Mouse (Mus musculus): ENCODE measurements around the gene Lilra5. TPM values are rescaled to one million over a fixed set of nuclear protein-coding genes. Genes with fewer than 3 reads are reported as not detected.
"Not testable (repeated sequence)": the region's sequence is repeated elsewhere in the genome, so short reads cannot be mapped to it uniquely, and the experiment has no call there.

Gene Lilra5
- 0.20 and 0.43 TPM in 2 replicates for polyA plus RNA-seq (2015; fragmentation: Nextera tagmentation; extraction: Ambion mirVana)

GRCm38 (mm10) chr7:4237454-4237853 lies at the start of gene Lilra5:
Gene Lilra5 (plus strand): TSS chr7:4237754.
- H3K27ac ChIP-seq = peak within 1 kb of the TSS; percentile 56; the same call in 1 of the 2 replicates
- 62% methylated on average over 7 of the region's 7 CpGs for WGBS (ENCODE audit: insufficient replicate concordance)
- no peak for DNase-seq

GRCm38 (mm10) chr7:4207126-4207525 lies 30.4 kb upstream of the Lilra5 start:
- Histone ChIP-seq H3K27ac (no peak overlapping the region), H3K27me3 (no peaks in the 10 kb centered on the region), H3K9me3 (replicated peaks) (no peaks in the 10 kb centered on the region), H3K4me1 (replicated peaks) (no peaks in the 10 kb centered on the region), H3K4me3 (replicated peaks) (no peak overlapping the region), H3K4me2 (no peak overlapping the region), H3K9ac (no peak overlapping the region), H3K36me3 (no peaks in the 10 kb centered on the region)
- ATAC-seq (ENCODE audit: low read depth) = no peak
- WGBS (ENCODE audit: insufficient replicate concordance) = 44% methylated on average over 1 of the region's 1 CpGs
- DNase-seq = no peak

More at GRCm38 (mm10) chr7:4237454-4237853, at the start of gene Lilra5:
- no peaks in the 10 kb centered on the region for H3K4me1 ChIP-seq (replicated peaks)
- H3K9me3 ChIP-seq (replicated peaks) = no peaks in the 10 kb centered on the region
- no peak within 1 kb of the TSS for H3K9ac ChIP-seq
- H3K27me3 ChIP-seq = no peaks in the 10 kb centered on the region
- H3K4me2 ChIP-seq = no peak within 1 kb of the TSS
- H3K36me3 ChIP-seq = no peaks in the 10 kb centered on the region
- H3K4me3 ChIP-seq (replicated peaks) = no peak within 1 kb of the TSS
- no peak for ATAC-seq (ENCODE audit: low read depth)

- Histone ChIP-seq H3K9me3 (replicated peaks) (no peaks in the 10 kb centered on the region), H3K27me3 (no peaks in the 10 kb centered on the region), H3K4me3 (replicated peaks) (no peak overlapping the region), H3K4me2 (no peak overlapping the region), H3K36me3 (no peaks in the 10 kb centered on the region), H3K9ac (no peak overlapping the region), H3K27ac (no peak overlapping the region), H3K4me1 (replicated peaks) (no peaks in the 10 kb centered on the region)
- DNase-seq = no peak
- WGBS (ENCODE audit: insufficient replicate concordance) = 28% methylated on average over 2 of the region's 2 CpGs
- ATAC-seq (ENCODE audit: low read depth) = no peak
Measured at GRCm38 (mm10) chr7:4208626-4209025, 28.9 kb upstream of the Lilra5 start.

GRCm38 (mm10) chr7:4213436-4213835 lies 24.1 kb upstream of the Lilra5 start:
- H3K4me1 ChIP-seq (replicated peaks); DNase-seq; H3K27me3 ChIP-seq; H3K4me3 ChIP-seq (replicated peaks); H3K9ac ChIP-seq; ATAC-seq (ENCODE audit: low read depth); H3K4me2 ChIP-seq; H3K27ac ChIP-seq; H3K36me3 ChIP-seq; H3K9me3 ChIP-seq (replicated peaks): not testable (repeated sequence)

- H3K4me1 ChIP-seq (replicated peaks) = no peaks in the 10 kb centered on the region
- no peak overlapping the region for H3K4me2 ChIP-seq
- H3K27ac ChIP-seq = no peak overlapping the region
- no peak for ATAC-seq (ENCODE audit: low read depth)
- DNase-seq = no peak
- H3K9me3 ChIP-seq (replicated peaks) = no peaks in the 10 kb centered on the region
- no peak overlapping the region for H3K9ac ChIP-seq
- no peaks in the 10 kb centered on the region for H3K27me3 ChIP-seq
- H3K4me3 ChIP-seq (replicated peaks) = no peak overlapping the region
- no peaks in the 10 kb centered on the region for H3K36me3 ChIP-seq
- 45% methylated on average over 2 of the region's 2 CpGs for WGBS (ENCODE audit: insufficient replicate concordance)
Measured at GRCm38 (mm10) chr7:4215396-4215795, 22.2 kb upstream of the Lilra5 start.

GRCm38 (mm10) chr7:4215805-4216204 lies 21.7 kb upstream of the Lilra5 start:
- Histone ChIP-seq H3K27me3 (no peaks in the 10 kb centered on the region), H3K4me1 (replicated peaks) (no peaks in the 10 kb centered on the region), H3K4me2 (no peak overlapping the region), H3K36me3 (no peaks in the 10 kb centered on the region), H3K9ac (no peak overlapping the region), H3K9me3 (replicated peaks) (no peaks in the 10 kb centered on the region), H3K4me3 (replicated peaks) (no peak overlapping the region), H3K27ac (no peak overlapping the region)
- 31% methylated on average over 2 of the region's 2 CpGs for WGBS (ENCODE audit: insufficient replicate concordance)
- DNase-seq = no peak
- no peak for ATAC-seq (ENCODE audit: low read depth)

GRCm38 (mm10) chr7:4235536-4235935 lies 2.0 kb upstream of the Lilra5 start:
- Histone ChIP-seq H3K9me3 (replicated peaks) (no peaks in the 10 kb centered on the region), H3K4me1 (replicated peaks) (no peaks in the 10 kb centered on the region), H3K4me2 (no peak overlapping the region), H3K27ac (no peak overlapping the region), H3K4me3 (replicated peaks) (no peak overlapping the region), H3K9ac (no peak overlapping the region), H3K36me3 (no peaks in the 10 kb centered on the region), H3K27me3 (no peaks in the 10 kb centered on the region)
- no peak for DNase-seq
- ATAC-seq (ENCODE audit: low read depth) = no peak

- Histone ChIP-seq H3K4me1 (replicated peaks) (no peaks in the 10 kb centered on the region), H3K9ac (no peak overlapping the region), H3K9me3 (replicated peaks) (no peaks in the 10 kb centered on the region), H3K27me3 (no peaks in the 10 kb centered on the region), H3K4me2 (no peak overlapping the region), H3K36me3 (no peaks in the 10 kb centered on the region), H3K27ac (peak overlapping the region; percentile 56; the same call in 1 of the 2 replicates), H3K4me3 (replicated peaks) (no peak overlapping the region)
- 37% methylated on average over 6 of the region's 6 CpGs for WGBS (ENCODE audit: insufficient replicate concordance)
- no peak for DNase-seq
- ATAC-seq (ENCODE audit: low read depth) = peak; percentile 90
Measured at GRCm38 (mm10) chr7:4239038-4239721, 1.6 kb downstream of the Lilra5 start.

GRCm38 (mm10) chr7:4251211-4251610 lies 13.7 kb downstream of the Lilra5 start:
- not testable (repeated sequence) for DNase-seq; ATAC-seq (ENCODE audit: low read depth)
- WGBS (ENCODE audit: insufficient replicate concordance) = 69% methylated on average over 1 of the region's 1 CpGs

GRCm38 (mm10) chr7:4256060-4256459 lies 18.5 kb downstream of the Lilra5 start:
- not testable (repeated sequence) for H3K27me3 ChIP-seq; H3K4me1 ChIP-seq (replicated peaks); ATAC-seq (ENCODE audit: low read depth); DNase-seq; H3K9me3 ChIP-seq (replicated peaks); H3K36me3 ChIP-seq; H3K27ac ChIP-seq; H3K4me3 ChIP-seq (replicated peaks); H3K9ac ChIP-seq; H3K4me2 ChIP-seq
- no CpG with 5 or more reads among the region's 1 CpGs for WGBS (ENCODE audit: insufficient replicate concordance)

More at GRCm38 (mm10) chr7:4251211-4251610, 13.7 kb downstream of the Lilra5 start:
- H3K9ac ChIP-seq; H3K4me2 ChIP-seq; H3K27ac ChIP-seq; H3K27me3 ChIP-seq; H3K4me3 ChIP-seq (replicated peaks); H3K4me1 ChIP-seq (replicated peaks); H3K36me3 ChIP-seq; H3K9me3 ChIP-seq (replicated peaks): not testable (repeated sequence)

GRCm38 (mm10) chr7:4260521-4260920 lies 23.0 kb downstream of the Lilra5 start:
- H3K4me2 ChIP-seq; H3K27me3 ChIP-seq; H3K27ac ChIP-seq; H3K4me3 ChIP-seq (replicated peaks); DNase-seq; H3K4me1 ChIP-seq (replicated peaks); ATAC-seq (ENCODE audit: low read depth); H3K36me3 ChIP-seq; H3K9ac ChIP-seq; H3K9me3 ChIP-seq (replicated peaks): not testable (repeated sequence)
- WGBS (ENCODE audit: insufficient replicate concordance) = 83% methylated on average over 1 of the region's 1 CpGs

- H3K36me3 ChIP-seq; H3K27me3 ChIP-seq; H3K4me3 ChIP-seq (replicated peaks); DNase-seq; H3K9ac ChIP-seq; ATAC-seq (ENCODE audit: low read depth); H3K9me3 ChIP-seq (replicated peaks); H3K4me2 ChIP-seq; H3K27ac ChIP-seq; H3K4me1 ChIP-seq (replicated peaks): not testable (repeated sequence)
- 51% methylated on average over 1 of the region's 1 CpGs for WGBS (ENCODE audit: insufficient replicate concordance)
Measured at GRCm38 (mm10) chr7:4272106-4272505, 34.6 kb downstream of the Lilra5 start.
